Mouse (Mus musculus): Measurements from ENCODE around the gene Cyp2c29.
"Not testable (repeated sequence)": the region's sequence is repeated elsewhere in the genome, so short reads cannot be mapped to it uniquely, and the experiment has no call there.

Cyp2c29 gene

GRCm38 (mm10) chr19:39269105-39269504 is at the start of gene Cyp2c29:
Gene Cyp2c29, plus strand, starts transcription at chr19:39269405.
- DNase-seq (ENCODE audit: low spot score in 2 of 2): not testable (repeated sequence)

GRCm38 (mm10) chr19:39267036-39267435 is 2.2 kb upstream of the Cyp2c29 start:
- DNase-seq (ENCODE audit: low spot score in 2 of 2): not testable (repeated sequence)

- no peak for DNase-seq (ENCODE audit: low spot score in 2 of 2)
Observed at GRCm38 (mm10) chr19:39282801-39283200, 13.6 kb downstream of the Cyp2c29 start.

GRCm38 (mm10) chr19:39285637-39286036 is 16.4 kb downstream of the Cyp2c29 start:
- DNase-seq (ENCODE audit: low spot score in 2 of 2): no peak

GRCm38 (mm10) chr19:39286825-39287224 is 17.6 kb downstream of the Cyp2c29 start:
- no peak for DNase-seq (ENCODE audit: low spot score in 2 of 2)

GRCm38 (mm10) chr19:39288978-39289377 is 19.8 kb downstream of the Cyp2c29 start:
- no peak for DNase-seq (ENCODE audit: low spot score in 2 of 2)

All from right cerebral cortex, adult 2 months (tissue).